Mouse (Mus musculus): ENCODE results near the gene Tff3.

GRCm38 (mm10) chr17:31144040-31145037, 14.9 kb upstream of the Tff3 start, which contains the start of gene Tff2:
- no peak for TF ChIP-seq CTCF (IDR thresholded peaks at IDR 0.05)
- TF ChIP-seq POLR2A (IDR thresholded peaks at IDR 0.05; ENCODE audit: insufficient read depth, low read depth, low read length), result no peak

Measured in heart, adult 2 months (tissue).